Mouse (Mus musculus): ENCODE results near the gene Reep1. TPM values are rescaled to one million over a fixed set of nuclear protein-coding genes. Genes with fewer than 3 reads are reported as not detected.

Gene Reep1
- polyA plus RNA-seq, 1 experiment from 2014 or later: 312 TPM

DNA sequence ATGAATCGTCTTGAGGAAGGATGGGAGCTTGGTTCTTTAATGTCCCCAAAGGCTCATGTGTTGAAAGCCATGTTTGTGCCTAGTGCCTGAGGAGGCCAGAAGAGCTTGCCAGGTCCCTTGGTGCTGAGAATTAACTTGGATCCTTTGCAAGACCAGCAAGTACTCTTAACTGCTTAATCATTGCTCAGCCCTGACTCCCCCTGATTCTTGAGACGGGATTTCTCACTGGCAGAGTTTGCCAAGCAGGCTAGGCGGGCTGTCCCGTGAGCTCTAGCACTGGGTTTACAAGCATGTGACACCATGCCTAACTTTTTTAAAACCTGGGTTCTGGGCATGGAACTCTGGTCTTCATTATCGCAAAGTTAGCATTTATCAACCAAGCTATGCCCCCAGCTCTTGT is 7.6 kb downstream of the Reep1 start:
- H3K27me3 ChIP-seq: no peaks in the 10 kb centered on the region
- H3K27ac ChIP-seq (replicated peaks): no peak overlapping the region
- no peak for ATAC-seq (ENCODE audit: low FRiP score, low read depth)
- WGBS: 78% methylated on average over 5 of the region's 5 CpGs
- no peak overlapping the region for H3K9ac ChIP-seq
- peaks cover 39% of the 10 kb centered on the region for H3K4me1 ChIP-seq (replicated peaks)
- no peak overlapping the region for H3K4me2 ChIP-seq
- no peaks in the 10 kb centered on the region for H3K9me3 ChIP-seq
- H3K36me3 ChIP-seq: 0 out of 2 replicates have a peak, but pooled peaks cover 6% of the 10 kb centered on the region
- no peak overlapping the region for H3K4me3 ChIP-seq

DNA sequence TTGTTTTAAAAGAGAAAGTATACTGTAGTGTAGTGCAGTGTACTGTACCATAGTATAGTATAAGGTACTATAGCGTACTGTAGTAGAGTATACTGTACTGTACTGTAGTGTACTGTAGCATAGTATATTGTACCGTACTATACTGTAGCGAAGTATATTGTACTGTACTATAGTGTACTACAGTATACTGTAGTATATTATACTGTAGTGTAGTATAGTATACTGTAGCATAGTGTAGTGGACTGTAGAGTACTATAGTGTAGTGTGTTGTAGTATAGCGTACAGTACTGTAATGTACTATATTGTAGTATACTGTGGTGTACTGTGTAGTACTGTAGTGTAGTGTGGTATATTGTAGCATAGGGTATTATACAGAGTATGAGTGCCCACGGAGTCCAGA is 9.1 kb downstream of the Reep1 start:
- ATAC-seq (ENCODE audit: low FRiP score, low read depth): peak; percentile 61
- H3K4me2 ChIP-seq: no peak overlapping the region
- no peak overlapping the region for H3K27ac ChIP-seq (replicated peaks)
- no peaks in the 10 kb centered on the region for H3K36me3 ChIP-seq
- H3K4me3 ChIP-seq: no peak overlapping the region
- 96% methylated on average over 5 of the region's 5 CpGs for WGBS
- no peak overlapping the region for H3K9ac ChIP-seq
- H3K27me3 ChIP-seq: no peaks in the 10 kb centered on the region
- H3K9me3 ChIP-seq: no peaks in the 10 kb centered on the region
- peaks cover 29% of the 10 kb centered on the region; the same call in 1 of the 2 replicates for H3K4me1 ChIP-seq (replicated peaks)

- H3K27me3 ChIP-seq: no peaks in the 10 kb centered on the region
- H3K9me3 ChIP-seq: no peaks in the 10 kb centered on the region
- no peak overlapping the region for H3K4me3 ChIP-seq
- no peaks in the 10 kb centered on the region for H3K36me3 ChIP-seq
- H3K4me2 ChIP-seq: no peak overlapping the region
- no peak overlapping the region for H3K27ac ChIP-seq (replicated peaks)
- H3K9ac ChIP-seq: no peak overlapping the region
- peaks cover 32% of the 10 kb centered on the region for H3K4me1 ChIP-seq (replicated peaks)
- 89% methylated on average over 2 of the region's 2 CpGs for WGBS
- no peak for ATAC-seq (ENCODE audit: low FRiP score, low read depth)
These were observed 11.0 kb downstream of the Reep1 start for GRCm38 (mm10) chr6:71718322-71718721.

GRCm38 (mm10) chr6:71719302-71719701 is 11.9 kb downstream of the Reep1 start:
- WGBS: 92% methylated on average over 4 of the region's 4 CpGs
- Histone ChIP-seq H3K27ac (replicated peaks) (no peak overlapping the region), H3K4me3 (no peak overlapping the region), H3K27me3 (no peaks in the 10 kb centered on the region), H3K4me1 (replicated peaks) (peaks cover 39% of the 10 kb centered on the region), H3K36me3 (no peaks in the 10 kb centered on the region), H3K4me2 (no peak overlapping the region), H3K9ac (no peak overlapping the region), H3K9me3 (no peaks in the 10 kb centered on the region)
- no peak for ATAC-seq (ENCODE audit: low FRiP score, low read depth)

GRCm38 (mm10) chr6:71722988-71723387 is 15.6 kb downstream of the Reep1 start:
- WGBS: 9% methylated on average over 2 of the region's 2 CpGs
- Histone ChIP-seq H3K9me3 (no peaks in the 10 kb centered on the region), H3K4me3 (no peak overlapping the region), H3K4me2 (no peak overlapping the region), H3K36me3 (no peaks in the 10 kb centered on the region), H3K27me3 (no peaks in the 10 kb centered on the region), H3K27ac (replicated peaks) (no peak overlapping the region), H3K4me1 (replicated peaks) (peaks cover 23% of the 10 kb centered on the region), H3K9ac (no peak overlapping the region)
- ATAC-seq (ENCODE audit: low FRiP score, low read depth): no peak

DNA sequence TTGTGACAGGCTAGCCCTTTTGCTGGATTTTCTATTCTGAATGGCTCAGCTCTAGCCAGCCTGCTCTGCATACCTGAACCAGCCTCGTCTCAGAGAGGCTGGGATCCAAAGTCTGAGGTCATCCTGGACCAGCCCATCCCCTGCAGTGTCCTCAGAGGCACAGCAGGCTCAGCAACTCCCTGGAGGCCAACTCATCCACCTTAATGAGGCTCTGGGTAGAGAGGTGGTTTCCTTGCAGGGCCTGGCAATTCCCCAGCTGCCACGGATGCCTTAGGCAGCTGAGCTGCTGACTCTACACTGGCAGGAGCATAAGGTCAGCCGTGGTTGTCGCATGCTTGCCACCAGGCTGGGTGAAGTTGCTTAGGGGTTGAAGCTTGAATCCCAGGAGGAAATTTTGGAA is 16.2 kb downstream of the Reep1 start:
- peaks cover 23% of the 10 kb centered on the region for H3K4me1 ChIP-seq (replicated peaks)
- ATAC-seq (ENCODE audit: low FRiP score, low read depth): peak; percentile 27; the same call in 1 of the 2 replicates

DNA sequence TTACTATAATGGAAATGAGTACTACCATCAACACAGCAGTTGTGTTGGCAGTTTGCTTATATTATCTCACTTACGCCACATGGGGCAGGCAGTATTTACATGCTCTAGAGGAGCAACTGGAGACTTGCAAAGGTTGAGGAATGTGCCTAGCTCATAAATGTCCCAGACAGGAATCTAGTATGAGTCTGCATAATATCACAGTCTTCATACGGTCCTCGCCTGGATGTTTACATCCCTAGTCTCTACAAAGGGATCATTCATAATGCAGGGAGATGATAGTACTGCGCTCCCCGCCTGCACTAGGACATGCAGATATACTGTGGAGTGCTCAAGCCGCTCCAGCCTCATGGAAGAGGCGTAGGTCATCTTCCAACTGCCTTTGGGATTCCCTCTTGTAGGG is 19.3 kb downstream of the Reep1 start:
- H3K27me3 ChIP-seq: no peaks in the 10 kb centered on the region
- ATAC-seq (ENCODE audit: low FRiP score, low read depth): no peak
- H3K27ac ChIP-seq (replicated peaks): no peak overlapping the region
- H3K4me2 ChIP-seq: no peak overlapping the region
- no peak overlapping the region for H3K9ac ChIP-seq
- H3K36me3 ChIP-seq: no peaks in the 10 kb centered on the region
- peaks cover 20% of the 10 kb centered on the region for H3K4me1 ChIP-seq (replicated peaks)
- 93% methylated on average over 7 of the region's 7 CpGs for WGBS
- no peak overlapping the region for H3K4me3 ChIP-seq
- no peaks in the 10 kb centered on the region for H3K9me3 ChIP-seq

More for the DNA sequence above, 16.2 kb downstream of the Reep1 start:
- no peak overlapping the region for H3K9ac ChIP-seq
- H3K4me3 ChIP-seq: no peak overlapping the region
- H3K27me3 ChIP-seq: no peaks in the 10 kb centered on the region
- H3K27ac ChIP-seq (replicated peaks): no peak overlapping the region
- H3K36me3 ChIP-seq: no peaks in the 10 kb centered on the region
- WGBS: 43% methylated on average over 4 of the region's 4 CpGs
- H3K4me2 ChIP-seq: no peak overlapping the region
- no peaks in the 10 kb centered on the region for H3K9me3 ChIP-seq

DNA sequence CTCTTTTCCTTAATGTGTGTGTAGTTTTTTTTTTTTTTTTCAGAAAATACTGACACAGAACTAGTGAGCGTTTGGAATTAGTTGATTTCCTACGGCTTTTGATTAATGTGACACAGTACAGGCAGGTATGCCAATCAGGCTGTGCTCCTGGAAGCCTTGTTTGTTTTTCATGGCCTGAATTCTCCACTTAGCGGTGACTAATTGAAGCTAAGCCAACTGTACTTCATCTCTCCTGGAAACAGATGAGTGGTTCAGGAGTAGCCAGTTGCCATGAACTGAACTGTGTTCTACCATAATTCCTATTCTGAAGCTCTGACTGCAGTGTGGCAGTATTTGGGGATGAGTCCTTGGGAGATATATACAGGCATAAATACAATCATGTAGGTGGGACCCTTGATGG is 20.9 kb downstream of the Reep1 start:
- 80% methylated on average over 3 of the region's 3 CpGs for WGBS
- Histone ChIP-seq H3K27ac (replicated peaks) (no peak overlapping the region), H3K4me1 (replicated peaks) (0 out of 2 replicates have a peak, but pooled peaks cover 9% of the 10 kb centered on the region), H3K4me3 (no peak overlapping the region), H3K27me3 (no peaks in the 10 kb centered on the region), H3K9me3 (no peaks in the 10 kb centered on the region), H3K4me2 (no peak overlapping the region), H3K9ac (no peak overlapping the region), H3K36me3 (no peaks in the 10 kb centered on the region)
- no peak for ATAC-seq (ENCODE audit: low FRiP score, low read depth)

- no peak overlapping the region for H3K27ac ChIP-seq (replicated peaks)
- H3K36me3 ChIP-seq: no peaks in the 10 kb centered on the region
- no peaks in the 10 kb centered on the region for H3K27me3 ChIP-seq
- H3K4me1 ChIP-seq (replicated peaks): peaks cover 40% of the 10 kb centered on the region
- no peak overlapping the region for H3K4me2 ChIP-seq
- WGBS: 31% methylated on average over 4 of the region's 4 CpGs
- no peaks in the 10 kb centered on the region for H3K9me3 ChIP-seq
- no peak overlapping the region for H3K9ac ChIP-seq
- H3K4me3 ChIP-seq: no peak overlapping the region
- ATAC-seq (ENCODE audit: low FRiP score, low read depth): no peak; the same call in 1 of the 2 replicates
These were observed 27.7 kb downstream of the Reep1 start for GRCm38 (mm10) chr6:71734910-71735599.

- WGBS: 9% methylated on average over 4 of the region's 4 CpGs
- Histone ChIP-seq H3K4me3 (no peak overlapping the region), H3K4me2 (no peak overlapping the region), H3K36me3 (no peaks in the 10 kb centered on the region), H3K27me3 (no peaks in the 10 kb centered on the region), H3K9me3 (no peaks in the 10 kb centered on the region), H3K27ac (replicated peaks) (no peak overlapping the region), H3K4me1 (replicated peaks) (peaks cover 45% of the 10 kb centered on the region), H3K9ac (no peak overlapping the region)
- 0 out of 2 replicates have a peak, but pooled peaks have one; percentile 15 for ATAC-seq (ENCODE audit: low FRiP score, low read depth)
These were observed 28.2 kb downstream of the Reep1 start for GRCm38 (mm10) chr6:71735600-71736010.

DNA sequence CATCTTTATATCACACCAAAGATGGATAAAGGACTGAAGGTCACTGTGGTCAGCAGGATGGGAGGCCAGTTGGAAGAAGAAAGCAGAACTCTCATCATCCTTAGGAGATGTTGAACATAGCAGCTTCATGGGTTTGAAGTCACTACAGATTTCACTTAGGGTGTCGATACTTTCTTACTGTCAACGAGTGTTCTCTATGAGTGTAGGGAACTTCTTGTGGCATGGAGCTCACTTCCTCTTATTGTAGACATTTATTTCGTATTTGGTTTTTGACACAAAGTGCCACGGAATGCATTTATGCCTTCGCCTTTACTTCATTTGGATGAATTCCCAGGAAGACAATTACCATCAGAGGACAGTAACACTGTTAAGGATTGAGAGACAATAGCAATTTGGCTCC is 28.7 kb downstream of the Reep1 start:
- H3K36me3 ChIP-seq: no peaks in the 10 kb centered on the region
- H3K4me2 ChIP-seq: no peak overlapping the region
- no peaks in the 10 kb centered on the region for H3K27me3 ChIP-seq
- WGBS: 87% methylated on average over 5 of the region's 5 CpGs
- ATAC-seq (ENCODE audit: low FRiP score, low read depth): no peak
- H3K9me3 ChIP-seq: no peaks in the 10 kb centered on the region
- no peak overlapping the region for H3K4me3 ChIP-seq
- no peak overlapping the region for H3K27ac ChIP-seq (replicated peaks)
- H3K9ac ChIP-seq: no peak overlapping the region
- peaks cover 50% of the 10 kb centered on the region for H3K4me1 ChIP-seq (replicated peaks)

DNA sequence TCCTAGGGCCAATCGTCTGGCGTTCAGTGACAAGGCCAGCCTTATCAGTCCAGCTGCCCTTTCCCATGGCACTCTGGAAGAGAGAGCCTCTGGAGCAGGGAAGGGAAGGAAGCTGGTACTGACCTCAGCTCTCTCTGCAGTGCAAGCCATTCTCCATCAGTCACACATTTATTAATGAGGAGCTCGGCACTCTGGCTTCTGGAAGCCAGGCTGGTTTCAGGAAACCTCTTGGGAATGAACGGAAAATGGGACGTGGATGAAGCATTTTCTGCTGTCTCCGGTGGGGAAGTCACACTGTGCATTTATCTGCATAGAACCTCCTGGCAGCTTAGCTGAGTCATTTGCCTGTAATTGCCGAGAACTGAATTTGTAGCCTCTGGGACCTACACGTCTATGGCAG is 29.8 kb downstream of the Reep1 start:
- Histone ChIP-seq H3K4me3 (no peak overlapping the region), H3K27me3 (no peaks in the 10 kb centered on the region), H3K27ac (replicated peaks) (no peak overlapping the region), H3K36me3 (no peaks in the 10 kb centered on the region), H3K9ac (no peak overlapping the region), H3K9me3 (no peaks in the 10 kb centered on the region), H3K4me1 (replicated peaks) (peaks cover 54% of the 10 kb centered on the region), H3K4me2 (no peak overlapping the region)
- WGBS: 49% methylated on average over 8 of the region's 8 CpGs
- no peak for ATAC-seq (ENCODE audit: low FRiP score, low read depth)

DNA sequence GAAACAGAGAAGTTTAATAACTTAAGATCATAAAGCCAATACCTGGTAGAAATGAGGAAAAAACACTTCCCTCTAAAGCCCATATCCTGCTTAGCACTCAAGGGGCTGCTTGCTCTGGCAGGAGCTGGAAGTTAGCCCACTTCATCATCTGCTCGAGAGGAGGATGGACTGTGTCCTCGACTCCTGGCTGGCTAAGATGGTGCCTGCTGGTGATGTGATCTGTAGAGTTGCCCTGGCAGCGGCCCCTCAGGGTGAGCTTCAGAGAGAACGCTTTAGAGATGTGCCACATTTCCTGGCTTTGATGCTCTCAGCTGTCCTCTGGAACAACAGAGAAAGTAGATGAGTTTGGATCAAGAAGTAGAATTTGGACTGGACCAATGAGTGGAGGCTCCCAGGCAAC is 31.2 kb downstream of the Reep1 start:
- WGBS: 46% methylated on average over 4 of the region's 4 CpGs
- no peaks in the 10 kb centered on the region for H3K27me3 ChIP-seq
- H3K4me3 ChIP-seq: no peak overlapping the region
- no peak overlapping the region for H3K27ac ChIP-seq (replicated peaks)
- no peak overlapping the region for H3K9ac ChIP-seq
- peaks cover 54% of the 10 kb centered on the region for H3K4me1 ChIP-seq (replicated peaks)
- ATAC-seq (ENCODE audit: low FRiP score, low read depth): no peak
- H3K9me3 ChIP-seq: no peaks in the 10 kb centered on the region
- H3K36me3 ChIP-seq: no peaks in the 10 kb centered on the region
- H3K4me2 ChIP-seq: no peak overlapping the region
